In the genomic region with DNA sequence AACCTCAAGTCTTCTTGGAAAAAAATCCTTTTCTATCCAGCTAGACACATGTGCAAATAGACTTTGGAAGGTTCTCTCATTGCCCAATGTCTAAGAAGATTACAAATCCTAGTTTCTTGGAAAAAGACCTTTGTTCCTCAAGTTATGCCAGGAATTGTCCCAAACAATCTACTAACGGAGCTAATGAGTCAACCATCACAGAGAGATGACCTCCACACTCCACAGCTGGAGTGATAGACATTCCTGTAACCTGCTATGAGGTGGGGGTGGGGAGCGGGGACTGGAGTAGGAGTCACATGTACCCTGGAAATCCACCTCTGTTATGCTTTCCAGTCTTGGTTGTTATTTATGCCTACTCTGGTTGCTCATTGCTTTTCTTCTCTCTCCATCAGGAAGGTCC, we compare ENCODE assay signal across 22 mouse cellular contexts. TPM values are rescaled to one million over a fixed set of nuclear protein-coding genes. Genes with fewer than 3 reads are reported as not detected.
DNase-seq lines count a peak whose midpoint lies in the region; ATAC-seq and TF ChIP-seq lines count a peak whose summit lies in the region.
"Had no signal": no experiment of that assay in that cellular context is flagged by ENCODE, and none has a peak within 500 bp of the region (broad histone marks: within the 10 kb centered on the region; RNA-seq: fewer than 3 reads in every experiment).

No protein-coding gene starts in this region.

- no peak overlapping the region for H3K4me3 ChIP-seq in kidney, embryonic 14.5 days (ENCODE audit: low read length)
- H3K4me3 ChIP-seq in liver, adult 2 months (ENCODE audit: insufficient read depth, low read depth, low read length), result no peak overlapping the region
- H3K4me3 ChIP-seq in liver, postnatal 0 days (ENCODE audit: low read depth, low read length), result no peak overlapping the region
- H3K4me3 ChIP-seq: embryonic facial prominence, embryonic 13.5 days; forebrain, embryonic 12.5 days; heart, embryonic 15.5 days had no signal

- H3K4me1 ChIP-seq in kidney, embryonic 14.5 days (ENCODE audit: control insufficient read depth, insufficient read depth, low read length), result no peaks in the 10 kb centered on the region
- H3K4me1 ChIP-seq in liver, adult 2 months (ENCODE audit: control insufficient read depth, insufficient read depth, low read length), result peaks cover 3% of the 10 kb centered on the region; the same call in 1 of the 2 replicates
- no peaks in the 10 kb centered on the region for H3K4me1 ChIP-seq in liver, postnatal 0 days (ENCODE audit: insufficient read depth)
- H3K4me1 ChIP-seq: embryonic facial prominence, embryonic 13.5 days; forebrain, embryonic 12.5 days; heart, embryonic 15.5 days had no signal

- TF ChIP-seq CTCF in liver, adult 2 months (IDR thresholded peaks at IDR 0.05; ENCODE audit: low read depth, low read length), result no peak
- no peak for TF ChIP-seq CTCF in liver, postnatal 0 days (IDR thresholded peaks at IDR 0.05; ENCODE audit: low read depth)

- H3K27ac ChIP-seq in kidney, embryonic 14.5 days (ENCODE audit: low read depth, low read length), result no peak overlapping the region
- no peak overlapping the region for H3K27ac ChIP-seq in liver, adult 2 months (replicated peaks; ENCODE audit: insufficient read depth, low read depth, low read length)
- H3K27ac ChIP-seq in liver, postnatal 0 days (ENCODE audit: low read depth), result no peak overlapping the region
- H3K27ac ChIP-seq: embryonic facial prominence, embryonic 13.5 days; forebrain, embryonic 12.5 days; heart, embryonic 15.5 days had no signal

- H3K36me3 ChIP-seq in kidney, embryonic 14.5 days (ENCODE audit: control insufficient read depth, insufficient read depth, low read length), result no peaks in the 10 kb centered on the region
- no peaks in the 10 kb centered on the region for H3K36me3 ChIP-seq in liver, adult 2 months (ENCODE audit: control insufficient read depth, insufficient read depth, low read length)
- no peaks in the 10 kb centered on the region for H3K36me3 ChIP-seq in liver, postnatal 0 days (replicated peaks; ENCODE audit: insufficient read depth, low read length)
- H3K36me3 ChIP-seq: embryonic facial prominence, embryonic 13.5 days; forebrain, embryonic 12.5 days; heart, embryonic 15.5 days had no signal

- H3K9me3 ChIP-seq in kidney, embryonic 14.5 days (ENCODE audit: control insufficient read depth, low read length), result no peaks in the 10 kb centered on the region
- H3K9me3 ChIP-seq in liver, postnatal 0 days (ENCODE audit: low read length), result no peaks in the 10 kb centered on the region
- H3K9me3 ChIP-seq: embryonic facial prominence, embryonic 13.5 days; forebrain, embryonic 12.5 days; heart, embryonic 15.5 days had no signal

- H3K79me2 ChIP-seq in liver, adult 2 months (ENCODE audit: control insufficient read depth, insufficient read depth, low read length), result no peaks in the 10 kb centered on the region

- ATAC-seq in kidney, embryonic 14.5 days (ENCODE audit: low FRiP score, low TSS enrichment), result no peak
- no peak for ATAC-seq in liver, postnatal 0 days
- ATAC-seq: activated CD4-positive, CD25-positive, alpha-beta regulatory T cell, adult 4 months; forebrain, embryonic 16.5 days; Patski had no signal

- H3K9ac ChIP-seq in kidney, embryonic 14.5 days (ENCODE audit: low read depth, low read length), result no peak overlapping the region
- no peak overlapping the region for H3K9ac ChIP-seq in liver, adult 2 months (ENCODE audit: low read depth, low read length)
- H3K9ac ChIP-seq in liver, postnatal 0 days (replicated peaks), result no peak overlapping the region
- H3K9ac ChIP-seq: embryonic facial prominence, embryonic 13.5 days; forebrain, embryonic 12.5 days; heart, embryonic 15.5 days had no signal

- no peak overlapping the region for H3K4me2 ChIP-seq in kidney, embryonic 14.5 days (replicated peaks; ENCODE audit: low read depth, low read length)
- no peak overlapping the region for H3K4me2 ChIP-seq in liver, postnatal 0 days (ENCODE audit: low read depth, low read length)
- H3K4me2 ChIP-seq: embryonic facial prominence, embryonic 13.5 days; forebrain, embryonic 12.5 days; heart, embryonic 11.5 days; heart, embryonic 15.5 days had no signal

- WGBS in kidney, embryonic 14.5 days, result 73% methylated on average over 2 of the region's 2 CpGs
- WGBS in liver, adult 2 months, result 50% methylated on average over 2 of the region's 2 CpGs
- WGBS in liver, postnatal 0 days (ENCODE audit: insufficient replicate concordance), result 63% methylated on average over 2 of the region's 2 CpGs

- TF ChIP-seq EP300 in liver, postnatal 0 days (IDR thresholded peaks at IDR 0.05; ENCODE audit: low read depth), result no peak

- H3K27me3 ChIP-seq in kidney, embryonic 14.5 days (ENCODE audit: control insufficient read depth, insufficient read depth, low read length), result no peaks in the 10 kb centered on the region
- no peaks in the 10 kb centered on the region for H3K27me3 ChIP-seq in liver, adult 2 months (ENCODE audit: control insufficient read depth, insufficient read depth, low read length)
- no peaks in the 10 kb centered on the region for H3K27me3 ChIP-seq in liver, postnatal 0 days (ENCODE audit: insufficient read depth, low read length)
- H3K27me3 ChIP-seq: CH12.LX; embryonic facial prominence, embryonic 13.5 days; forebrain, embryonic 12.5 days; heart, embryonic 15.5 days had no signal

- DNase-seq in kidney, adult 18-20 months, result peak; percentile 10
- DNase-seq in liver, adult 2 months (ENCODE audit: extremely low read depth, low read depth, low spot score), result peak; percentile 22
- no peak for DNase-seq in liver, postnatal 0 days
- peak; percentile 57 to 71 for DNase-seq in kidney, postnatal 36 days
- DNase-seq in right cerebral cortex, postnatal 25 days, result no peak
- DNase-seq: adrenal gland, adult 2 months; adrenal gland, postnatal 25 days; cerebellum, adult 18-20 months; cerebellum, adult 9-11 months; cerebellum, postnatal 36 days; gastrocnemius, postnatal 10 days; heart, adult 18-20 months; heart, postnatal 14 days had no signal

- TF ChIP-seq POLR2A in liver, adult 2 months (IDR thresholded peaks at IDR 0.05; ENCODE audit: extremely low read depth, insufficient read depth, low read length), result no peak

RNA-seq across cellular contexts. Expression of a gene that starts 24.8 kb away (rescaled TPM):
- 5.8 and 6.8 TPM in 2 replicates for polyA plus RNA-seq in kidney, embryonic 14.5 days (2014; fragmentation: Nextera tagmentation; extraction: Ambion mirVana)
- total RNA-seq in liver, adult 2 months (2014; rRNA removed), result 13.8 and 14.2 TPM in 2 replicates
- polyA plus RNA-seq in liver, adult 2 months (2012; rRNA removed), result 3.1 and 3.9 TPM in 2 replicates
- 13.3 and 14.7 TPM in 2 replicates for polyA plus RNA-seq in liver, postnatal 0 days (2015; fragmentation: Nextera tagmentation; extraction: Ambion mirVana)

Comparison
In these comparisons a context has a peak if more than half of its experiments do, and no peak if none do; other contexts are left out.
1. DNase-seq: peak in kidney, adult 18-20 months (single experiment), liver, adult 2 months (single experiment) and kidney, postnatal 36 days (2 of 2); none in liver, postnatal 0 days (single experiment) and right cerebral cortex, postnatal 25 days (single experiment).